Mouse (Mus musculus) heart, postnatal 0 days (tissue): ENCODE data around the gene Tgfbr3.

Experiments
- CTCF ChIP-seq: IDR thresholded peaks from 2 replicates; pipeline ENCODE4 v1.5.1; 2016; ENCODE audit warnings: antibody characterized with exemption, control low read depth, low read depth
- EP300 ChIP-seq: IDR thresholded peaks from 2 replicates; pipeline ENCODE4 v1.6.1; 2016; ENCODE audit warnings: antibody characterized with exemption, low read depth

DNA sequence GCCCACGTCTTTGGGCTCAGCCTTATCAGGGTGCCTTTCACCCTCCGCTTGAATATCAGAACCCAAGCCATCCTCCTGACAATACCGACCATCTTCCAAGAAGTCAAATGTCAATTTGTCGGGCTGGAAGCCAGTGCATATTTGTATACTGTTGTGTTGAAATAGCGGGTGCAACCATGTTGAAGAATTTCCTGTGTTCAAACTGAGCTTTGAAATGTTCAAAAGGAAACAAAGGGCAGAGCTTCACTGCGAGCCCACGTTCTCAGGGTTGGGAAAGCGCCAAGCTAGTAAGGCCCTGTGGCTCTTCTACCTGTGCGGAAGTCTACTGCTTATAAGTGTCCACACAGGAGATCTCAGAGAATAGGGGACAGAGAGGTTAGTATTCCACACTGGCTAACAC lies 66.4 kb downstream of the Tgfbr3 start:
- TF ChIP-seq CTCF (no peak), EP300 (no peak)
